Mouse (Mus musculus) megakaryocyte, embryonic 14.5 days (primary cell): ENCODE results near the gene Dag1.

Experiments
- FLI1 ChIP-seq: IDR thresholded peaks from 2 replicates; pipeline ENCODE4 v1.6.1; 2012; ENCODE audit warnings: low read length, inconsistent platforms, mixed read lengths
- GATA1 ChIP-seq: IDR thresholded peaks from 3 replicates; pipeline ENCODE4 v1.6.1; 2012; ENCODE audit warnings: mixed read lengths, low read length, inconsistent platforms, borderline replicate concordance

DNA sequence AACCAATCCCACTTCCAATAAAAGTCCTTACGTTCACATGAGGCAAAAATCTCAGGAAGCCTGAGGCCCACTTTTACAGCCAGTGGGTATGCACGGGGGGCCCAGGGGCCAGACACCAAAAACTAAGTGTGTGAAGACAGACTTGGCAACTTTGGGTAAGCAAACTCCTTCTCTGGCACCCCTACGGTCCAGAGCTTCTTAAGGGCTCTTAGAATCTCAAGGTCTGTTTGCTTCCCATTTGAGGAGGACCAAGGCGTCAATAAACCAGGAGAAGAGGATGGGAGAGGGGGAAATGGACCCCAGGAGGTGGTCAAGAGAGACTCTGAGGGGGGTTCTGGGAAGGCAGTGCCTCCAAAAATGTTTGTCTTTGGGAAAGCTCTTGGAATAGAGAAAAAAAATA lies 9.7 kb upstream of the Dag1 start:
- TF ChIP-seq FLI1 (no peak), GATA1 (no peak)
